Mouse (Mus musculus): ENCODE measurements around the gene Slc6a19.

DNA sequence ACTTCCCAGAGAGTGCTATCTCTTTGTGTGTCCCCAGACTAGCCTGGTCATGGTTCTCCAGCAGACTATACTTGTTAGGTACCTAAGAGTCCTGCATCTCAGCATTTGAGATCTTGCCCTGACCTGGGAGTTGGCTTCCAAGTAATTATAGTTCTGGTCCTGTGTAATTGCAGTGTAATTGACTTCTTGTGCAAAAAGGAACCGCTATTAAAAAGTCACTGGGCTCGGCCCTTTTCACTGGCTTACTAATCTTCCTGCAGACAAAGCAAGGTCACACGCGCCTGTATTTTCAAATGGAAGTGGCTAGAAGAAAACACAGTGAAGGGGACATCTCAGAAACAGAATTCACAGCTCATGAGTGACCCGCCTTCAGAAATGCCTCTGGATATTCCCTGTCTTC lies 7.1 kb upstream of the Slc6a19 start:
- TF ChIP-seq EP300 (IDR thresholded peaks at IDR 0.05; ENCODE audit: insufficient read depth, low read depth, low read length) (no peak), CTCF (IDR thresholded peaks at IDR 0.05; ENCODE audit: low read depth, low read length) (no peak), POLR2A (IDR thresholded peaks at IDR 0.05; ENCODE audit: insufficient read depth, low read length) (no peak)

Data from ES-Bruce4 (cell line).